Mouse (Mus musculus) myocyte (in vitro differentiated cells): ENCODE data around the gene Klf9.

ENCODE experiments used
- CEBPB ChIP-seq: IDR thresholded peaks from 2 replicates; pipeline ENCODE4 v1.6.1; 2011; ENCODE audit warnings: mild to moderate bottlenecking, moderate library complexity; ENCODE audit not compliant: poor library complexity, insufficient read depth, severe bottlenecking
- E2F4 ChIP-seq: IDR thresholded peaks from one replicate; pipeline ENCODE4 v1.6.1; 2011; ENCODE audit warnings: mild to moderate bottlenecking, control low read depth, moderate library complexity; ENCODE audit not compliant: insufficient read depth
- MAX ChIP-seq: IDR thresholded peaks from one replicate; pipeline ENCODE4 v1.6.1; 2011; ENCODE audit warnings: low read depth, mild to moderate bottlenecking, control low read depth
- MYOD1 ChIP-seq, 3 experiments: IDR thresholded peaks; one replicate each; pipeline ENCODE4 v1.6.1; 2011; ENCODE audit warnings: control low read depth in 2 of 3, low read depth in 2 of 3, mild to moderate bottlenecking in 2 of 3, moderate library complexity in 1 of 3; ENCODE audit not compliant: insufficient read length in 2 of 3, control insufficient read depth in 1 of 3
- MYOG ChIP-seq, 3 experiments: IDR thresholded peaks; one replicate each; pipeline ENCODE4 v1.6.1; 2011; ENCODE audit warnings: control low read depth in 2 of 3, low read depth in 2 of 3, mild to moderate bottlenecking in 2 of 3; ENCODE audit not compliant: insufficient read length in 2 of 3, control insufficient read depth in 1 of 3, insufficient read depth in 1 of 3
- POLR2A ChIP-seq: IDR thresholded peaks from one replicate; pipeline ENCODE4 v1.6.1; 2011; ENCODE audit warnings: low read depth, mild to moderate bottlenecking, control low read depth, moderate library complexity; ENCODE audit not compliant: insufficient read length
- POLR2AphosphoS2 ChIP-seq: IDR thresholded peaks from one replicate; pipeline ENCODE4 v1.6.1; 2011; ENCODE audit warnings: low read depth, control low read depth; ENCODE audit not compliant: insufficient read length
- REST ChIP-seq: IDR thresholded peaks from one replicate; pipeline ENCODE4 v1.6.1; 2011; ENCODE audit warnings: mild to moderate bottlenecking, control low read depth, moderate library complexity; ENCODE audit not compliant: insufficient read depth, insufficient read length
- SRF ChIP-seq: IDR thresholded peaks from one replicate; pipeline ENCODE4 v1.6.1; 2011; ENCODE audit warnings: low read depth; ENCODE audit not compliant: control insufficient read depth, insufficient read length
- TCF12 ChIP-seq: IDR thresholded peaks from one replicate; pipeline ENCODE4 v1.6.1; 2011; ENCODE audit warnings: mild to moderate bottlenecking, control low read depth; ENCODE audit not compliant: poor library complexity, insufficient read depth, severe bottlenecking
- TCF3 ChIP-seq: IDR thresholded peaks from one replicate; pipeline ENCODE4 v1.6.1; 2011; ENCODE audit warnings: low read depth, control low read depth; ENCODE audit not compliant: insufficient read length
- USF1 ChIP-seq: IDR thresholded peaks from one replicate; pipeline ENCODE4 v1.6.1; 2011; ENCODE audit warnings: low read depth, mild to moderate bottlenecking, control low read depth, moderate library complexity

GRCm38 (mm10) chr19:23142427-23143073, 1.5 kb downstream of the Klf9 start:
- TF ChIP-seq POLR2A (peak; percentile 51), TCF12 (no peak), USF1 (peak; percentile 65), MAX (no peak), POLR2AphosphoS2 (peak; percentile 39), MYOG (IDR thresholded peaks at IDR 0.05; ENCODE audit: control insufficient read depth in 1 of 3, insufficient read depth in 1 of 3, insufficient read length in 2 of 3, low read depth in 2 of 3) (no peak), CEBPB (no peak), REST (no peak), E2F4 (no peak), MYOD1 (IDR thresholded peaks at IDR 0.05; ENCODE audit: control insufficient read depth in 1 of 3, insufficient read length in 2 of 3, low read depth in 2 of 3) (no peak), SRF (no peak), TCF3 (no peak)
